Mouse (Mus musculus): ENCODE results near the gene Cry2.

GRCm38 (mm10) chr2:92434375-92434745, 517 bp upstream of the Cry2 start:
- TF ChIP-seq CTCF (IDR thresholded peaks at IDR 0.05) (no peak), POLR2A (IDR thresholded peaks at IDR 0.05; ENCODE audit: insufficient read depth, low read depth, low read length) (no peak)
